ENCODE assay signal across 20 mouse cellular contexts in the genomic region with DNA sequence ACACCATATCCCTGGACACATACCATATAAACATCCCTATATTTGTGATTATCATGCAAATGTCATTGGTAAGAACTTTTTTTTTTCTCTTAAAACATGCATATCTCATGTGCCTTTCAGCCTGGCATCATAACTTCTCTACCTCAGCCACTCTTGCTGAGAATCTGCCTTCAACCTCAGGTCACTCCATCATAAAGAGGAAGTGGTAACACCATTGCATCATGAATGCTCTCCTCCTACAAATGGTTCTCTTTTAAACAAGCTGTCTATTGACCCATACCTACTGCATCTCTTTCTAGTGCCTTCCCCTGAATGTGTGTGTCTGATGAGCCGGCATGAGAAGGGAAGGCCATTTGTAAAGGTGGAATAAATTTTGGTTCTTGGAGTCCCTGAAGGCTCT. TPM values are rescaled to one million over a fixed set of nuclear protein-coding genes. Genes with fewer than 3 reads are reported as not detected.
DNase-seq lines count a peak whose midpoint lies in the region; ATAC-seq and TF ChIP-seq lines count a peak whose summit lies in the region.
"Had no signal": no experiment of that assay in that cellular context is flagged by ENCODE, and none has a peak within 500 bp of the region (broad histone marks: within the 10 kb centered on the region; RNA-seq: fewer than 3 reads in every experiment).

No protein-coding gene starts in this region.

- no peak overlapping the region for H3K4me3 ChIP-seq in CH12.LX (replicated peaks in 1 of 3; ENCODE audit: low read depth in 2 of 3, low read length in 2 of 3, poor library complexity in 1 of 3)
- H3K4me3 ChIP-seq: embryonic facial prominence, embryonic 10.5 days; forebrain, embryonic 13.5 days; heart, embryonic 13.5 days; hindbrain, embryonic 10.5 days; intestine, embryonic 15.5 days had no signal

- H3K79me2 ChIP-seq in CH12.LX (replicated peaks; ENCODE audit: control insufficient read depth, extremely low read depth, insufficient read depth, poor library complexity, severe bottlenecking), result no peaks in the 10 kb centered on the region

- DNase-seq in A20 (ENCODE audit: low read depth, low spot score) (peak; percentile 28), CH12.LX (ENCODE audit: extremely low read depth) (peak; percentile 29)
- no peak for DNase-seq in urinary bladder, adult 18-20 months (ENCODE audit: low spot score in 2 of 2)
- DNase-seq in adrenal gland, postnatal 36 days, result no peak
- DNase-seq in kidney, postnatal 25 days, result no peak
- DNase-seq: adrenal gland, adult 8-10 months; cerebellum, adult 11-12 months; cerebellum, adult 9-10 months; cerebellum, postnatal 25 days; forebrain, postnatal 0 days; gastrocnemius, postnatal 25 days; heart, adult 11 months had no signal

- no peaks in the 10 kb centered on the region for H3K27me3 ChIP-seq in CH12.LX (replicated peaks)
- H3K27me3 ChIP-seq: forebrain, embryonic 13.5 days; heart, embryonic 13.5 days; intestine, embryonic 15.5 days had no signal

- no peak overlapping the region for H3K4me2 ChIP-seq in CH12.LX (ENCODE audit: insufficient read depth, low read depth, poor library complexity, severe bottlenecking)
- H3K4me2 ChIP-seq: forebrain, embryonic 13.5 days; heart, embryonic 13.5 days; hindbrain, embryonic 14.5 days; intestine, embryonic 15.5 days had no signal

- dilution Hi-C loops in CH12.LX (cut with MboI; ENCODE audit: extremely low pct_ligation_motif_present, extremely low pct_unique_long_range_greater_than_20kb, low sequenced_read_pairs), result no loop called here

- H3K27ac ChIP-seq in CH12.LX (ENCODE audit: insufficient read depth, low read depth), result no peak overlapping the region
- H3K27ac ChIP-seq: embryonic facial prominence, embryonic 10.5 days; forebrain, embryonic 13.5 days; heart, embryonic 13.5 days; hindbrain, embryonic 10.5 days; hindbrain, embryonic 14.5 days; intestine, embryonic 15.5 days had no signal

- TF ChIP-seq POLR2A in CH12.LX (IDR thresholded peaks at IDR 0.05; ENCODE audit: low read depth, low read length), result no peak

- no peak for TF ChIP-seq CTCF in CH12.LX (conservative IDR thresholded peaks at IDR 0.05 in 1 of 2, IDR thresholded peaks at IDR 0.05 in 1 of 2; ENCODE audit: low read depth in 2 of 2, low read length in 2 of 2)

- peaks cover 0 to 8% of the 10 kb centered on the region in 2 experiments; a peak in 2 of 4 replicates for H3K4me1 ChIP-seq in CH12.LX (ENCODE audit: control insufficient read depth in 1 of 2, insufficient read depth in 2 of 2)
- H3K4me1 ChIP-seq: embryonic facial prominence, embryonic 10.5 days; forebrain, embryonic 13.5 days; hindbrain, embryonic 10.5 days; intestine, embryonic 15.5 days had no signal

- peak; percentile 81 to 84; a peak in 3 of 4 replicates for ATAC-seq in hematopoietic stem cell, adult 5-6 weeks (replicated peaks in 1 of 2; ENCODE audit: insufficient read depth in 1 of 2, low FRiP score in 2 of 2, low TSS enrichment in 1 of 2, low read depth in 1 of 2, poor library complexity in 2 of 2, severe bottlenecking in 2 of 2)
- ATAC-seq in neutrophil, adult 5-6 weeks (ENCODE audit: extremely low read depth, insufficient number of reproducible peaks, low FRiP score, poor library complexity, severe bottlenecking), result peak; percentile 100
- ATAC-seq: forebrain, embryonic 13.5 days; forebrain, postnatal 0 days; intestine, embryonic 15.5 days had no signal

- H3K9me3 ChIP-seq in CH12.LX (replicated peaks; ENCODE audit: low read length), result no peaks in the 10 kb centered on the region
- H3K9me3 ChIP-seq: embryonic facial prominence, embryonic 10.5 days; forebrain, embryonic 13.5 days; hindbrain, embryonic 10.5 days; intestine, embryonic 15.5 days had no signal

- peaks cover 0 to 4% of the 10 kb centered on the region in 2 experiments for H3K36me3 ChIP-seq in CH12.LX (replicated peaks in 1 of 2; ENCODE audit: control insufficient read depth in 1 of 2, insufficient read depth in 1 of 2, low read length in 1 of 2)
- H3K36me3 ChIP-seq: embryonic facial prominence, embryonic 10.5 days; hindbrain, embryonic 10.5 days; intestine, embryonic 15.5 days had no signal

- in situ Hi-C loops in CH12.LX (cut with MboI; ENCODE audit: low pct_ligation_motif_present, low pct_unique_long_range_greater_than_20kb, low sequenced_read_pairs), result no loop called here

- no peak for TF ChIP-seq EP300 in CH12.LX (IDR thresholded peaks at IDR 0.05; ENCODE audit: low read length)

- H3K9ac ChIP-seq in CH12.LX (ENCODE audit: insufficient read depth, low read depth), result no peak overlapping the region
- H3K9ac ChIP-seq: forebrain, embryonic 13.5 days; forebrain, postnatal 0 days; heart, embryonic 13.5 days; hindbrain, embryonic 14.5 days; intestine, embryonic 15.5 days had no signal

- no peak for TF ChIP-seq RAD21 in CH12.LX (IDR thresholded peaks at IDR 0.05; ENCODE audit: low read depth, low read length)

TF ChIP-seq in CH12.LX, 34 proteins besides CTCF, POLR2A, EP300 and RAD21:
- TF ChIP-seq ZMIZ1 (IDR thresholded peaks at IDR 0.05; ENCODE audit: low read depth, low read length), result no peak
- no peak for TF ChIP-seq POLR2AphosphoS2 (IDR thresholded peaks at IDR 0.05; ENCODE audit: low read depth, low read length)
- TF ChIP-seq USF1 (IDR thresholded peaks at IDR 0.05; ENCODE audit: low read depth, low read length), result no peak
- no peak for TF ChIP-seq MXI1 (IDR thresholded peaks at IDR 0.05; ENCODE audit: low read depth, low read length)
- no peak for TF ChIP-seq E2F4 (IDR thresholded peaks at IDR 0.05; ENCODE audit: insufficient replicate concordance, low read depth, low read length)
- no peak for TF ChIP-seq CHD2 (IDR thresholded peaks at IDR 0.05; ENCODE audit: low read length)
- TF ChIP-seq MAZ (IDR thresholded peaks at IDR 0.05; ENCODE audit: low read depth, low read length), result no peak
- no peak for TF ChIP-seq JUN (IDR thresholded peaks at IDR 0.05; ENCODE audit: insufficient read depth, low read depth, low read length)
- no peak for TF ChIP-seq RCOR1 (conservative IDR thresholded peaks at IDR 0.05; ENCODE audit: low read depth, low read length)
- TF ChIP-seq BHLHE40 (IDR thresholded peaks at IDR 0.05; ENCODE audit: low read depth, low read length), result no peak
- no peak for TF ChIP-seq HCFC1 (IDR thresholded peaks at IDR 0.05; ENCODE audit: low read depth, low read length)
- no peak for TF ChIP-seq ZKSCAN1 (IDR thresholded peaks at IDR 0.05; ENCODE audit: borderline replicate concordance, low read depth, low read length)
- no peak for TF ChIP-seq USF2 (conservative IDR thresholded peaks at IDR 0.05; ENCODE audit: low read depth, low read length)

RNA-seq across cellular contexts. Expression of gene Cast, which starts 49.5 kb away (rescaled TPM):
- total RNA-seq in CH12.LX (2012; rRNA removed) (13.1 and 15.3 TPM in 2 replicates), CH12.LX (2014; rRNA removed) (21.0 and 25.2 TPM in 2 replicates)
- 24.9 and 32.5 TPM in 2 replicates for polyA plus RNA-seq in CH12.LX (2012; ENCODE audit: insufficient read length, low read depth)
- 110 and 120 TPM in 2 replicates for total RNA-seq in hematopoietic stem cell, adult 5-6 weeks (2017)
- total RNA-seq in neutrophil, adult 5-6 weeks (2017), result 221 and 223 TPM in 2 replicates
- total RNA-seq in adrenal gland, postnatal 36 days (2021), result 10 to 100 TPM; 68.6 to 73.7 TPM

Comparison
In these comparisons a context has a peak if more than half of its experiments do, and no peak if none do; other contexts are left out.
1. DNase-seq: peak in A20 (single experiment) and CH12.LX (single experiment); none in urinary bladder, adult 18-20 months (0 of 2), adrenal gland, postnatal 36 days (0 of 2) and kidney, postnatal 25 days (0 of 2).